Mouse (Mus musculus): ENCODE measurements around the gene Sh3rf1.

Sh3rf1 gene

GRCm38 (mm10) chr8:61217017-61217416, 6.7 kb upstream of the Sh3rf1 start:
- in situ Hi-C loops (cut with MboI; ENCODE audit: low pct_unique_long_range_greater_than_20kb in 1 of 2, low sequenced_read_pairs in 2 of 2, unreplicated experiment in 1 of 2), result no loop called here

DNA sequence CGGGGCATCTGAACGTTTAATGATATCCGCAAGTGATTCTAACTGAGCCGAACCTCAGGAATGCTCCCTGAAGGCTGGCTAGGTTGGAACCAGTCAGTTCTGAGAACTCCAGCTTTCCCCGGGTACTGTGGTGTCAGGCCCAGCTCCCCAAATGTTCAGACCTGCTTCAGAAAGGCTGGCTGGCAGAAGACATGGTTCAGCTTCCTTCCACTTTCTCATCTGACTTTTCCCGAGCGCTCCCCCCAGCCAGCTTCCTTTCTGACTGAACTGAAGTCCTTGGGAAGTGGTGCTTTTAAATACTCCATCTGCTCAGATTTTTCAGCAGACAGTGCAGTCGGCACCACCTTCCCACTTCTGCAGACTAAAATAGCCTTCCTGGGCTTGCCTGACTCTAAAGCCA, 6.2 kb upstream of the Sh3rf1 start:
- in situ Hi-C loops (cut with MboI; ENCODE audit: low pct_unique_long_range_greater_than_20kb in 1 of 2, low sequenced_read_pairs in 2 of 2, unreplicated experiment in 1 of 2), result no loop called here

GRCm38 (mm10) chr8:61218439-61218838, 5.2 kb upstream of the Sh3rf1 start:
- in situ Hi-C loops (cut with MboI; ENCODE audit: low pct_unique_long_range_greater_than_20kb in 1 of 2, low sequenced_read_pairs in 2 of 2, unreplicated experiment in 1 of 2), result no loop called here

GRCm38 (mm10) chr8:61223283-61223682, 389 bp upstream of the Sh3rf1 start:
- in situ Hi-C loops (cut with MboI; ENCODE audit: low pct_unique_long_range_greater_than_20kb in 1 of 2, low sequenced_read_pairs in 2 of 2, unreplicated experiment in 1 of 2), result no loop called here

- in situ Hi-C loops (cut with MboI; ENCODE audit: low pct_unique_long_range_greater_than_20kb in 1 of 2, low sequenced_read_pairs in 2 of 2, unreplicated experiment in 1 of 2), result no loop called here
Observed at GRCm38 (mm10) chr8:61224380-61225092, 864 bp downstream of the Sh3rf1 start.

- in situ Hi-C loops (cut with MboI; ENCODE audit: low pct_unique_long_range_greater_than_20kb in 1 of 2, low sequenced_read_pairs in 2 of 2, unreplicated experiment in 1 of 2), result no loop called here
Observed at GRCm38 (mm10) chr8:61225581-61226395, 2.1 kb downstream of the Sh3rf1 start.

DNA sequence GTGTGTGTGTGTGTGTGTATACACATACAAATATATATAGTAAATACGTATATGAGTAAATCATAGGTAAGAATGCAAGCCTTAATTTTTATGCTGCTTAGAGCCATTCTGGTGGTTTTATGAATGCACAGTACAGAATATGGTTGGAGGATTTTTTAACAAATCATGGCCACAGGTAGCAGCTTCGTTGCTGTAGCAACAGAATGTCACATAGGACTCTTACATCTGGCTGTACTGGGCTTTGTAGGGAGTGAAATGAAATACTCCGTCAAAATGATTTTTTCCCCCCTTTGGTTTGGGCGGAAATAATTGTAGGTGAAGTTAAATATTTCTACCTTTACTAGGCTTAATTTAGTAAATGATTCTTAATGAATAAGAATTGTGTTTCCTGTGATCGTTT, 3.0 kb downstream of the Sh3rf1 start:
- in situ Hi-C loops (cut with MboI; ENCODE audit: low pct_unique_long_range_greater_than_20kb in 1 of 2, low sequenced_read_pairs in 2 of 2, unreplicated experiment in 1 of 2), result no loop called here

DNA sequence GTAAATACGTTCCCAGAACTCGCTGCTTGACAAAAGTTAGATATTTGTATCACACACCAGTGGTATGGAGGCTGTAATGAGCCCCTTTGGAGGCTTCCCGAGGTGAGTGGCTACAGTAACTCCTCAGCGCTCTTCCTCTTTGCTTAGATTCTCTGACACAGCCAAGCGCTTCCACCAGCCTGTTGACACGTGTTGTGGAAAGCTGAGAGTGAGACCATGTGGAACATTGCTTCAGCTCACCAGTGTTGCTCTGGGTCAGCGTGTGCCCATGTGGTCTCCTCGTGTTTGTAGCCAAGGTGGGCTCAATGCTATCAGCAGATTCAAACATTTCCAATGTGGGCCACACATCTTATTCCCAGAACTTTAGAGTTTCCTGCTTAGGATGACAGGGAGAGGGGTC, 5.0 kb downstream of the Sh3rf1 start:
- in situ Hi-C loops (cut with MboI; ENCODE audit: low pct_unique_long_range_greater_than_20kb in 1 of 2, low sequenced_read_pairs in 2 of 2, unreplicated experiment in 1 of 2), result no loop called here

GRCm38 (mm10) chr8:61229511-61230195, 6.0 kb downstream of the Sh3rf1 start:
- in situ Hi-C loops (cut with MboI; ENCODE audit: low pct_unique_long_range_greater_than_20kb in 1 of 2, low sequenced_read_pairs in 2 of 2, unreplicated experiment in 1 of 2), result no loop called here

GRCm38 (mm10) chr8:61230881-61231755, 7.4 kb downstream of the Sh3rf1 start:
- in situ Hi-C loops (cut with MboI; ENCODE audit: low pct_unique_long_range_greater_than_20kb in 1 of 2, low sequenced_read_pairs in 2 of 2, unreplicated experiment in 1 of 2), result no loop called here

DNA sequence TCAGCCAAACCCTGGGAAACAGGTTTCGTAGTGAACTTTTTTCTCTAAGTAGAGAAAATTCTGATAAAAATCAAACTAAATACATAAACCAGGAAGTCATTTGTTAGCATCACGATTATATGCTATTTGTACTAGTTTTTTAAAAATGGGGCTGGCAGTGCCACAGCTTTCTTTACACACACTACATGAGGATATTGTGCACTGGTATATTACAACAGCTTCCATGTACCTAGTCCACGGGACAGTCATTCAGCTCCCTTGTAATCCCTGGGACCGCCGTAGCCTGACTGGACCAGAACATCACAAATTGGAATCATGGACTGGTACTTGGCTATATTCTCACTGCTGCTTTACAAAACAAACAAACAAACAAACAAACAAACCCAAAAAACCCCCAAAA, 11.8 kb downstream of the Sh3rf1 start:
- in situ Hi-C loops (cut with MboI; ENCODE audit: low pct_unique_long_range_greater_than_20kb in 1 of 2, low sequenced_read_pairs in 2 of 2, unreplicated experiment in 1 of 2), result no loop called here

GRCm38 (mm10) chr8:61236506-61237268, 13.0 kb downstream of the Sh3rf1 start:
- in situ Hi-C loops (cut with MboI; ENCODE audit: low pct_unique_long_range_greater_than_20kb in 1 of 2, low sequenced_read_pairs in 2 of 2, unreplicated experiment in 1 of 2), result no loop called here

GRCm38 (mm10) chr8:61239576-61239975, 15.9 kb downstream of the Sh3rf1 start:
- in situ Hi-C loops (cut with MboI; ENCODE audit: low pct_unique_long_range_greater_than_20kb in 1 of 2, low sequenced_read_pairs in 2 of 2, unreplicated experiment in 1 of 2), result no loop called here

- in situ Hi-C loops (cut with MboI; ENCODE audit: low pct_unique_long_range_greater_than_20kb in 1 of 2, low sequenced_read_pairs in 2 of 2, unreplicated experiment in 1 of 2), result no loop called here
Observed at GRCm38 (mm10) chr8:61241229-61241628, 17.6 kb downstream of the Sh3rf1 start.

GRCm38 (mm10) chr8:61242896-61243295, 19.2 kb downstream of the Sh3rf1 start:
- in situ Hi-C loops (cut with MboI; ENCODE audit: low pct_unique_long_range_greater_than_20kb in 1 of 2, low sequenced_read_pairs in 2 of 2, unreplicated experiment in 1 of 2), result no loop called here

DNA sequence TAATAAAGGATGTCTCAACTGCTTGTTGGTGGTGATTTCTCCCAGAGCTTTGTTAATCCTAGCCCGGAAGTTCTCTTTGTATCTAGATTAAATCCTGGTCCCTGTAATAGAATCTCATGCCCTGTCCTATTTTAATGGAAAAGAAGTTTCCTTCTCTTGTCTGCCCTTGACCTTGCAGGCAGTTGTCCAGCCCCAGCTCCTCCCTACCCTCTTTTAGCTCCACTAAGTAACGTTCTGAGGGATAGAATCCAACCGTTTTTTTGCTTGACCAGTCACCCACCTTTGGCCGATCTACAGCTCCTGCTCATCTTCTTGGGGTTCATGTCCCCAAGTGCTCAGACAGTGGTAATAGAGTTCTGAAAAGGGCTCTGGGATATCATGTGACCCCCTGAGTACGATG, 19.8 kb downstream of the Sh3rf1 start:
- in situ Hi-C loops (cut with MboI; ENCODE audit: low pct_unique_long_range_greater_than_20kb in 1 of 2, low sequenced_read_pairs in 2 of 2, unreplicated experiment in 1 of 2), result no loop called here

- in situ Hi-C loops (cut with MboI; ENCODE audit: low pct_unique_long_range_greater_than_20kb in 1 of 2, low sequenced_read_pairs in 2 of 2, unreplicated experiment in 1 of 2), result no loop called here
Observed at GRCm38 (mm10) chr8:61244157-61244556, 20.5 kb downstream of the Sh3rf1 start.

Data from mouse embryonic stem cell (cell line).